Mouse (Mus musculus) megakaryocyte, embryonic 14.5 days (primary cell): ENCODE data around the gene Srebf2.

Experiments used
- FLI1 ChIP-seq: IDR thresholded peaks from 2 replicates; pipeline ENCODE4 v1.6.1; 2012; ENCODE audit warnings: low read length, inconsistent platforms, mixed read lengths
- GATA1 ChIP-seq: IDR thresholded peaks from 3 replicates; pipeline ENCODE4 v1.6.1; 2012; ENCODE audit warnings: mixed read lengths, low read length, inconsistent platforms, borderline replicate concordance

GRCm38 (mm10) chr15:82207105-82207459 is 60.1 kb downstream of the Srebf2 start:
- no peak for TF ChIP-seq GATA1
- no peak for TF ChIP-seq FLI1
